ENCODE assay signal across 19 mouse cellular contexts in genomic region chr5:113230196-113230595, GRCm38 (mm10). TPM values are rescaled to one million over a fixed set of nuclear protein-coding genes. Genes with fewer than 3 reads are reported as not detected.
"Had no signal": no experiment of that assay in that cellular context is flagged by ENCODE, and none has a peak within 500 bp of the region (broad histone marks: within the 10 kb centered on the region; RNA-seq: fewer than 3 reads in every experiment).

No protein-coding gene starts in this region.

- H3K27me3 ChIP-seq: midbrain, embryonic 13.5 days; neural tube, embryonic 15.5 days had no signal

- ATAC-seq: lung, postnatal 0 days; midbrain, embryonic 13.5 days had no signal

- DNase-seq: kidney, adult 8-10 months; lung, adult 2 months; lung, postnatal 36 days; right cerebral cortex, adult 18-20 months; right cerebral cortex, postnatal 25 days; spleen, adult 18-20 months; thymus, postnatal 36 days had no signal

- H3K9ac ChIP-seq: liver, embryonic 15.5 days; midbrain, embryonic 13.5 days; neural tube, embryonic 15.5 days had no signal

- H3K36me3 ChIP-seq: limb, embryonic 10.5 days; liver, embryonic 15.5 days; midbrain, embryonic 13.5 days; neural tube, embryonic 15.5 days had no signal

- H3K27ac ChIP-seq: layer of hippocampus, adult 2 months; left cerebral cortex, adult 2 months; limb, embryonic 10.5 days; liver, embryonic 15.5 days; midbrain, embryonic 13.5 days; neural tube, embryonic 15.5 days had no signal

- H3K9me3 ChIP-seq: limb, embryonic 10.5 days; liver, embryonic 15.5 days; midbrain, embryonic 13.5 days; neural tube, embryonic 15.5 days had no signal

- H3K4me3 ChIP-seq: layer of hippocampus, adult 2 months; left cerebral cortex, adult 2 months; limb, embryonic 10.5 days; liver, embryonic 15.5 days; midbrain, embryonic 13.5 days; myocyte; neural tube, embryonic 15.5 days had no signal

- H3K4me2 ChIP-seq: liver, embryonic 11.5 days; liver, embryonic 15.5 days; midbrain, embryonic 13.5 days; neural tube, embryonic 15.5 days had no signal

RNA-seq across cellular contexts. Expression of gene Tmem211, which starts 3.5 kb away (rescaled TPM):
- polyA plus RNA-seq: limb, embryonic 10.5 days; liver, embryonic 11.5 days; liver, embryonic 15.5 days; lung, postnatal 0 days; midbrain, embryonic 13.5 days; myocyte; neural tube, embryonic 11.5 days; neural tube, embryonic 15.5 days; stomach, embryonic 14.5 days; thymus, postnatal 0 days had no signal
